Mouse (Mus musculus) common myeloid progenitor, adult 5-6 weeks (primary cell): ENCODE measurements at regions not wholly inside any gene's neighbourhood (a gene's known extent, or its start where the extent isn't known, plus 50 kb on each side); places are given as distances from the start of the nearest gene placed in this dataset.

ENCODE experiments used
- ATAC-seq: replicated peaks from 2 replicates; pipeline ENCODE4 v1.8.0; 2016; ENCODE audit warnings: low read depth, mild to moderate bottlenecking, moderate TSS enrichment, inconsistent platforms; ENCODE audit not compliant: poor library complexity, severe bottlenecking

GRCm38 (mm10) chr13:107664197-107664596 lies 380.0 kb upstream of the Smim15 start:
- no peak for ATAC-seq

GRCm38 (mm10) chr13:107663745-107664144 lies 380.5 kb upstream of the Smim15 start:
- no peak for ATAC-seq

GRCm38 (mm10) chr13:107661414-107661813 lies 382.8 kb upstream of the Smim15 start:
- no peak for ATAC-seq

- peak; percentile 55 for ATAC-seq
These were observed 398.2 kb upstream of the Smim15 start for GRCm38 (mm10) chr13:107645865-107646645.

- peak; percentile 22; the same call in 1 of the 2 replicates for ATAC-seq
These were observed 399.0 kb upstream of the Smim15 start for GRCm38 (mm10) chr13:107645121-107645864.

GRCm38 (mm10) chr13:107644705-107645104 lies 399.5 kb upstream of the Smim15 start:
- no peak for ATAC-seq

- no peak for ATAC-seq
These were observed 402.2 kb upstream of the Smim15 start for GRCm38 (mm10) chr13:107641926-107642657.

GRCm38 (mm10) chr13:107639620-107640019 lies 404.6 kb upstream of the Smim15 start:
- peak; percentile 71 for ATAC-seq

GRCm38 (mm10) chr13:107637269-107637668 lies 407.0 kb upstream of the Smim15 start:
- no peak for ATAC-seq

- ATAC-seq: no peak
These were observed 409.1 kb upstream of the Smim15 start for GRCm38 (mm10) chr13:107635114-107635513.

- no peak for ATAC-seq
These were observed 417.2 kb upstream of the Smim15 start for GRCm38 (mm10) chr13:107627073-107627472.

- ATAC-seq: no peak
These were observed 417.6 kb upstream of the Smim15 start for GRCm38 (mm10) chr13:107626670-107627069.

GRCm38 (mm10) chr13:107621337-107621736 lies 422.9 kb upstream of the Smim15 start:
- no peak for ATAC-seq

GRCm38 (mm10) chr13:107620887-107621286 lies 423.4 kb upstream of the Smim15 start:
- ATAC-seq: no peak

- no peak for ATAC-seq
These were observed 424.0 kb upstream of the Smim15 start for GRCm38 (mm10) chr13:107620210-107620609.

GRCm38 (mm10) chr13:107619430-107619927 lies 424.8 kb upstream of the Smim15 start:
- ATAC-seq: peak; percentile 97

GRCm38 (mm10) chr13:107618796-107619429 lies 425.3 kb upstream of the Smim15 start:
- ATAC-seq: no peak

- ATAC-seq: no peak
These were observed 425.9 kb upstream of the Smim15 start for GRCm38 (mm10) chr13:107618369-107618771.

- no peak for ATAC-seq
These were observed 426.7 kb upstream of the Smim15 start for GRCm38 (mm10) chr13:107617582-107617981.

- no peak for ATAC-seq
These were observed 427.5 kb upstream of the Smim15 start for GRCm38 (mm10) chr13:107616775-107617174.
